Mouse (Mus musculus): ENCODE data around the gene Pcdh10. TPM values are rescaled to one million over a fixed set of nuclear protein-coding genes. Genes with fewer than 3 reads are reported as not detected.

The Pcdh10 gene
- polyA plus RNA-seq, 1 experiment = 0.02 TPM

DNA sequence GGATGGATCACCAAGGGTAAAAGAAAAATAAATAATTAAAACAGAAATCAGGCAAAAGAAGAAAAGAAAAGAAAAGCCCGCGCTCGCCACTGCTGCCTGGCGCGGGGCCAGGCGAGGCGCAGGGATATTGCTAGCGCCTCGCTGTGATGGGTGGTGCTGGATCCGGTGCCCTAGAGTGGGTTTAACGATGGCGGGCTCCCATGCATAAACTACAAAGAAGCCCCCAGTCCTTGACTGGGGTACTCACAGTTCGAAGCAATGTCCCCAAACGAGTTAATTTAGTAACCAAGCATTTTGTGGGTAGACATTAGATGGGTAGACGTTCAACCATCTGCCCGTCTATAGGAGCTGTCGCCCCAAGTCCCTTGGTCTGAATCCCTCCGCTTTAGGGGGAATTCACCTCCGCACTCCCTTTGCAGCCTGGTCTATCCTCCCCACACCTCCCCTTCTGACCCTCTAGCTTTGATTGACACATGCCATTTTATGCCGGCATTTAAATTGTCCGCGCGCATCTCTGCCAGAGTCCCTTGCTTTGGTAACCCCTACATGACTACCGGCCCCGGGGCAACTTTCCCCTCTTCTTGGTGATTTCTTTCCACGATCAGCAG is 703 bp upstream of the Pcdh10 start:
- no peaks in the 10 kb centered on the region for H3K36me3 ChIP-seq (ENCODE audit: control insufficient read depth, insufficient read depth)
- H3K27me3 ChIP-seq (ENCODE audit: control insufficient read depth, insufficient read depth, insufficient read length) = peaks cover 12% of the 10 kb centered on the region
- no peak overlapping the region for H3K4me3 ChIP-seq (ENCODE audit: insufficient read depth, poor library complexity, severe bottlenecking)
- H3K79me2 ChIP-seq (ENCODE audit: control insufficient read depth, insufficient read depth) = no peaks in the 10 kb centered on the region
- TF ChIP-seq CTCF (IDR thresholded peaks at IDR 0.05; ENCODE audit: control insufficient read depth, insufficient read depth, insufficient read length) = no peak
- TF ChIP-seq MYOG (IDR thresholded peaks at IDR 0.05; ENCODE audit: control insufficient read depth, extremely low read depth, insufficient read length) = no peak
- TF ChIP-seq MAX (IDR thresholded peaks at IDR 0.05) = no peak
- no peak for TF ChIP-seq CEBPB (IDR thresholded peaks at IDR 0.05; ENCODE audit: low read depth)
- TF ChIP-seq FOSL1 (IDR thresholded peaks at IDR 0.05; ENCODE audit: insufficient read depth, low read length, poor library complexity, severe bottlenecking) = no peak
- H3K79me3 ChIP-seq (ENCODE audit: low read depth) = no peaks in the 10 kb centered on the region
- no peak overlapping the region for H3ac ChIP-seq (ENCODE audit: control insufficient read depth, insufficient read length, low read depth)

DNA sequence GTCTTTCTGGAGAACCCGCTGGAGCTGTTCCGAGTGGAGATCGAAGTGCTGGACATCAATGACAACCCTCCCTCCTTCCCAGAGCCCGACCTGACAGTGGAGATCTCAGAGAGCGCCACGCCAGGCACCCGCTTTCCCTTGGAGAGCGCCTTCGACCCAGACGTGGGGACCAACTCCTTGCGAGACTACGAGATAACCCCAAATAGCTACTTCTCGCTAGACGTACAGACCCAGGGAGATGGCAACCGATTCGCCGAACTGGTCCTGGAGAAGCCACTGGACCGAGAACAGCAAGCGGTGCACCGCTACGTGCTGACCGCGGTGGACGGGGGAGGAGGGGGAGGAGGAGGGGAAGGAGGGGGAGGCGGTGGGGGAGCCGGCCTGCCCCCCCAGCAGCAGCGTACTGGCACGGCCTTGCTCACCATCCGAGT is 1.4 kb downstream of the Pcdh10 start:
- Histone ChIP-seq H3K4me3 (ENCODE audit: insufficient read depth, poor library complexity, severe bottlenecking) (no peak overlapping the region), H3K79me3 (ENCODE audit: low read depth) (no peaks in the 10 kb centered on the region), H3K36me3 (ENCODE audit: control insufficient read depth, insufficient read depth) (no peaks in the 10 kb centered on the region), H3K79me2 (ENCODE audit: control insufficient read depth, insufficient read depth) (no peaks in the 10 kb centered on the region), H3K27me3 (ENCODE audit: control insufficient read depth, insufficient read depth, insufficient read length) (peaks cover 12% of the 10 kb centered on the region), H3ac (ENCODE audit: control insufficient read depth, insufficient read length, low read depth) (no peak overlapping the region)
- no peak for TF ChIP-seq CTCF (IDR thresholded peaks at IDR 0.05; ENCODE audit: control insufficient read depth, insufficient read depth, insufficient read length)
- no peak for TF ChIP-seq USF1 (IDR thresholded peaks at IDR 0.05; ENCODE audit: low read depth)
- TF ChIP-seq MYOG (IDR thresholded peaks at IDR 0.05; ENCODE audit: control insufficient read depth, extremely low read depth, insufficient read length) = no peak
- no peak for TF ChIP-seq CEBPB (IDR thresholded peaks at IDR 0.05; ENCODE audit: low read depth)
- TF ChIP-seq MYOD1 (IDR thresholded peaks at IDR 0.05; ENCODE audit: control insufficient read depth, insufficient read length, low read depth) = no peak

- Histone ChIP-seq H3ac (ENCODE audit: control insufficient read depth, insufficient read length, low read depth) (no peak overlapping the region), H3K27me3 (ENCODE audit: control insufficient read depth, insufficient read depth, insufficient read length) (peaks cover 12% of the 10 kb centered on the region), H3K36me3 (ENCODE audit: control insufficient read depth, insufficient read depth) (no peaks in the 10 kb centered on the region), H3K79me2 (ENCODE audit: control insufficient read depth, insufficient read depth) (no peaks in the 10 kb centered on the region), H3K4me3 (ENCODE audit: insufficient read depth, poor library complexity, severe bottlenecking) (no peak overlapping the region), H3K79me3 (ENCODE audit: low read depth) (no peaks in the 10 kb centered on the region)
- TF ChIP-seq MAX (IDR thresholded peaks at IDR 0.05) (no peak), CTCF (IDR thresholded peaks at IDR 0.05; ENCODE audit: control insufficient read depth, insufficient read depth, insufficient read length) (no peak), CEBPB (IDR thresholded peaks at IDR 0.05; ENCODE audit: low read depth) (no peak), FOSL1 (IDR thresholded peaks at IDR 0.05; ENCODE audit: insufficient read depth, low read length, poor library complexity, severe bottlenecking) (no peak), USF1 (IDR thresholded peaks at IDR 0.05; ENCODE audit: low read depth) (no peak), MYOG (IDR thresholded peaks at IDR 0.05; ENCODE audit: control insufficient read depth, extremely low read depth, insufficient read length) (no peak), MYOD1 (IDR thresholded peaks at IDR 0.05; ENCODE audit: control insufficient read depth, insufficient read length, low read depth) (no peak)
These were observed 2.0 kb downstream of the Pcdh10 start for GRCm38 (mm10) chr3:45379972-45380761.

DNA sequence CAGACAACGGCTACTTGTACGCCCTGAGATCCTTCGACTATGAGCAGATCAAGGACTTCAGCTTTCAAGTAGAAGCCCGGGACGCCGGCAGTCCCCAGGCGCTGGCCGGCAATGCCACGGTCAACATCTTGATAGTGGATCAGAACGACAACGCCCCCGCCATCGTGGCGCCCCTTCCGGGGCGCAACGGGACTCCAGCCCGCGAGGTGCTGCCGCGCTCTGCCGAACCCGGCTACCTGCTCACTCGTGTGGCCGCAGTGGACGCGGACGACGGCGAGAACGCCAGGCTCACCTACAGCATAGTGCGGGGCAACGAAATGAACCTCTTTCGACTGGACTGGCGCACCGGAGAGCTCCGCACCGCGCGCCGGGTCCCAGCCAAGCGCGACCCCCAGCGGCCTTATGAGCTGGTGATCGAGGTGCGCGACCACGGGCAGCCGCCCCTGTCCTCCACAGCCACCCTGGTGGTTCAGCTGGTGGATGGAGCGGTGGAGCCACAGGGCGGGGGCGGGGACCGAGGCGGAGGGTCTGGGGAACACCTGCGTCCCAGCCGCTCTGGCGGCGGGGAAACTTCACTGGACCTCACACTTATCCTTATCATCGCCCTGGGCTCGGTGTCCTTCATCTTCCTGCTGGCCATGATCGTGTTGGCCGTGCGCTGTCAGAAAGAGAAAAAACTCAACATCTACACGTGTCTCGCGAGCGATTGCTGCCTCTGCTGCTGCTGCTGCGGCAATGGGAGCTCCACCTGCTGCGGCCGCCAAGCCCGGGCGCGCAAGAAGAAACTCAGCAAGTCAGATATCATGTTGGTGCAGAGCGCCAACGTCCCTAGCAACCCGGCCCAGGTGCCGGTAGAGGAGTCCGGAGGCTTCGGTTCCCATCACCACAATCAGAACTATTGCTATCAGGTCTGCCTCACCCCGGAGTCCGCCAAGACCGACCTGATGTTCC is 2.9 kb downstream of the Pcdh10 start:
- H3K27me3 ChIP-seq (ENCODE audit: control insufficient read depth, insufficient read depth, insufficient read length) = peaks cover 12% of the 10 kb centered on the region
- no peak overlapping the region for H3K4me3 ChIP-seq (ENCODE audit: insufficient read depth, poor library complexity, severe bottlenecking)
- no peaks in the 10 kb centered on the region for H3K79me3 ChIP-seq (ENCODE audit: low read depth)

GRCm38 (mm10) chr3:45382032-45382755 is 4.0 kb downstream of the Pcdh10 start:
- TF ChIP-seq MYOG (IDR thresholded peaks at IDR 0.05; ENCODE audit: control insufficient read depth, extremely low read depth, insufficient read length) (no peak), MAX (IDR thresholded peaks at IDR 0.05) (no peak), USF1 (IDR thresholded peaks at IDR 0.05; ENCODE audit: low read depth) (no peak), CTCF (IDR thresholded peaks at IDR 0.05; ENCODE audit: control insufficient read depth, insufficient read depth, insufficient read length) (no peak), MYOD1 (IDR thresholded peaks at IDR 0.05; ENCODE audit: control insufficient read depth, insufficient read length, low read depth) (no peak), FOSL1 (IDR thresholded peaks at IDR 0.05; ENCODE audit: insufficient read depth, low read length, poor library complexity, severe bottlenecking) (no peak), CEBPB (IDR thresholded peaks at IDR 0.05; ENCODE audit: low read depth) (no peak)
- H3K27me3 ChIP-seq (ENCODE audit: control insufficient read depth, insufficient read depth, insufficient read length) = peaks cover 12% of the 10 kb centered on the region
- H3K36me3 ChIP-seq (ENCODE audit: control insufficient read depth, insufficient read depth) = no peaks in the 10 kb centered on the region
- no peaks in the 10 kb centered on the region for H3K79me2 ChIP-seq (ENCODE audit: control insufficient read depth, insufficient read depth)
- no peaks in the 10 kb centered on the region for H3K79me3 ChIP-seq (ENCODE audit: low read depth)
- no peak overlapping the region for H3ac ChIP-seq (ENCODE audit: control insufficient read depth, insufficient read length, low read depth)
- H3K4me3 ChIP-seq (ENCODE audit: insufficient read depth, poor library complexity, severe bottlenecking) = no peak overlapping the region

More for the DNA sequence above, 2.9 kb downstream of the Pcdh10 start:
- H3K36me3 ChIP-seq (ENCODE audit: control insufficient read depth, insufficient read depth) = no peaks in the 10 kb centered on the region
- no peaks in the 10 kb centered on the region for H3K79me2 ChIP-seq (ENCODE audit: control insufficient read depth, insufficient read depth)
- no peak overlapping the region for H3ac ChIP-seq (ENCODE audit: control insufficient read depth, insufficient read length, low read depth)
- TF ChIP-seq CTCF (IDR thresholded peaks at IDR 0.05; ENCODE audit: control insufficient read depth, insufficient read depth, insufficient read length) (no peak), MAX (IDR thresholded peaks at IDR 0.05) (no peak), MYOG (IDR thresholded peaks at IDR 0.05; ENCODE audit: control insufficient read depth, extremely low read depth, insufficient read length) (no peak), CEBPB (IDR thresholded peaks at IDR 0.05; ENCODE audit: low read depth) (no peak), MYOD1 (IDR thresholded peaks at IDR 0.05; ENCODE audit: control insufficient read depth, insufficient read length, low read depth) (no peak)
